Mouse (Mus musculus) hindbrain, embryonic 13.5 days (tissue): Measurements from ENCODE around the gene Scin. TPM values are rescaled to one million over a fixed set of nuclear protein-coding genes. Genes with fewer than 3 reads are reported as not detected.

Experiments used
- ATAC-seq: fragments of 200-750 bp; cut with Nextera tagmentation; 2 replicates; pipeline ENCODE4 v1.8.0; 2017; ENCODE audit warnings: moderate TSS enrichment; ENCODE audit not compliant: low FRiP score
- H3K27ac ChIP-seq: fragments of 300-500 bp; sonication (generic); 2 replicates; pipeline ENCODE4 v1.5.1; 2015; ENCODE audit warnings: inconsistent platforms, mild to moderate bottlenecking, moderate library complexity
- H3K27me3 ChIP-seq: fragments of 300-500 bp; sonication (generic); 2 replicates; pipeline ENCODE4 v1.6.1; 2015; ENCODE audit warnings: mild to moderate bottlenecking, inconsistent platforms
- H3K36me3 ChIP-seq: fragments of 300-500 bp; sonication (generic); 2 replicates; pipeline ENCODE4 v1.6.1; 2015; ENCODE audit warnings: mild to moderate bottlenecking, inconsistent platforms
- H3K4me1 ChIP-seq: fragments of 300-500 bp; sonication (generic); replicated peaks from 2 replicates; pipeline ENCODE4 v1.6.1; 2015; ENCODE audit warnings: inconsistent platforms
- H3K4me2 ChIP-seq: fragments of 300-500 bp; sonication (generic); 2 replicates; pipeline ENCODE4 v1.6.1; 2015; ENCODE audit warnings: inconsistent platforms, mild to moderate bottlenecking, moderate library complexity
- H3K4me3 ChIP-seq: fragments of 300-500 bp; sonication (generic); 2 replicates; pipeline ENCODE4 v1.5.1; 2015; ENCODE audit warnings: mild to moderate bottlenecking, inconsistent platforms
- H3K9ac ChIP-seq: fragments of 300-500 bp; sonication (generic); 2 replicates; pipeline ENCODE4 v1.6.1; 2015; ENCODE audit warnings: mild to moderate bottlenecking, inconsistent platforms
- H3K9me3 ChIP-seq: fragments of 300-500 bp; sonication (generic); 2 replicates; pipeline ENCODE4 v1.6.1; 2016; ENCODE audit warnings: inconsistent platforms
- WGBS: fragments of 180-500 bp; shearing (Covaris S2); methylation state at CpG from one replicate; pipeline ENCODE4 v1.1.7; 2015; 5-methylcytosine and 5-hydroxymethylcytosine counted together
- polyA plus RNA-seq: library from polyadenylated mRNA; unstranded; fragments of >200 nt; fragmentation: Nextera tagmentation; extraction: Ambion mirVana; gene quantifications from 2 replicates; pipeline ENCODE4 v1.2.1, GENCODE M21; 2015

The Scin gene
- polyA plus RNA-seq, 1 experiment from 2014 or later = 0.09 TPM

GRCm38 (mm10) chr12:40016648-40017460 is 117.2 kb downstream of the Scin start:
- peak overlapping the region; percentile 52 for H3K27ac ChIP-seq
- H3K36me3 ChIP-seq = no peaks in the 10 kb centered on the region
- 48% methylated on average over 19 of the region's 19 CpGs for WGBS
- peak overlapping the region; percentile 46 for H3K9ac ChIP-seq
- H3K9me3 ChIP-seq = no peaks in the 10 kb centered on the region
- no peaks in the 10 kb centered on the region for H3K27me3 ChIP-seq
- peak overlapping the region; percentile 19; the same call in 1 of the 2 replicates for H3K4me3 ChIP-seq
- ATAC-seq = peak; percentile 51
- H3K4me1 ChIP-seq = peaks cover 11% of the 10 kb centered on the region; the same call in 1 of the 2 replicates
- peak overlapping the region; percentile 42 for H3K4me2 ChIP-seq

GRCm38 (mm10) chr12:40016068-40016467 is 118.0 kb downstream of the Scin start:
- no peak for ATAC-seq

GRCm38 (mm10) chr12:40009866-40010265 is 124.2 kb downstream of the Scin start:
- no peak for ATAC-seq
- H3K4me2 ChIP-seq = no peak overlapping the region
- no peak overlapping the region for H3K4me3 ChIP-seq
- no peaks in the 10 kb centered on the region for H3K4me1 ChIP-seq
- no peak overlapping the region for H3K27ac ChIP-seq
- 53% methylated on average over 2 of the region's 2 CpGs for WGBS
- H3K27me3 ChIP-seq = no peaks in the 10 kb centered on the region
- no peak overlapping the region for H3K9ac ChIP-seq
- no peaks in the 10 kb centered on the region for H3K36me3 ChIP-seq
- H3K9me3 ChIP-seq = no peaks in the 10 kb centered on the region

More at GRCm38 (mm10) chr12:40016068-40016467, 118.0 kb downstream of the Scin start:
- peaks cover 11% of the 10 kb centered on the region; the same call in 1 of the 2 replicates for H3K4me1 ChIP-seq
- no peak overlapping the region for H3K4me2 ChIP-seq
- H3K9me3 ChIP-seq = no peaks in the 10 kb centered on the region
- no peaks in the 10 kb centered on the region for H3K36me3 ChIP-seq
- WGBS = 68% methylated on average over 9 of the region's 9 CpGs
- no peaks in the 10 kb centered on the region for H3K27me3 ChIP-seq
- no peak overlapping the region for H3K9ac ChIP-seq
- no peak overlapping the region for H3K27ac ChIP-seq
- H3K4me3 ChIP-seq = no peak overlapping the region

Other genes starting within 250 kb of the Scin start
- 122 and 139 TPM in 2 replicates for gene Arl4a, start 96.2 kb downstream of the Scin start, polyA plus RNA-seq
- 0.18 TPM in 1 of 2 replicates, not detected in the other for gene Lsmem1, start 65.3 kb upstream of the Scin start, polyA plus RNA-seq
- 164 TPM in 2 replicates for gene Ifrd1, start 114.3 kb upstream of the Scin start, polyA plus RNA-seq